Comparison of ENCODE assay signal across 8 mouse cellular contexts in the genomic region with DNA sequence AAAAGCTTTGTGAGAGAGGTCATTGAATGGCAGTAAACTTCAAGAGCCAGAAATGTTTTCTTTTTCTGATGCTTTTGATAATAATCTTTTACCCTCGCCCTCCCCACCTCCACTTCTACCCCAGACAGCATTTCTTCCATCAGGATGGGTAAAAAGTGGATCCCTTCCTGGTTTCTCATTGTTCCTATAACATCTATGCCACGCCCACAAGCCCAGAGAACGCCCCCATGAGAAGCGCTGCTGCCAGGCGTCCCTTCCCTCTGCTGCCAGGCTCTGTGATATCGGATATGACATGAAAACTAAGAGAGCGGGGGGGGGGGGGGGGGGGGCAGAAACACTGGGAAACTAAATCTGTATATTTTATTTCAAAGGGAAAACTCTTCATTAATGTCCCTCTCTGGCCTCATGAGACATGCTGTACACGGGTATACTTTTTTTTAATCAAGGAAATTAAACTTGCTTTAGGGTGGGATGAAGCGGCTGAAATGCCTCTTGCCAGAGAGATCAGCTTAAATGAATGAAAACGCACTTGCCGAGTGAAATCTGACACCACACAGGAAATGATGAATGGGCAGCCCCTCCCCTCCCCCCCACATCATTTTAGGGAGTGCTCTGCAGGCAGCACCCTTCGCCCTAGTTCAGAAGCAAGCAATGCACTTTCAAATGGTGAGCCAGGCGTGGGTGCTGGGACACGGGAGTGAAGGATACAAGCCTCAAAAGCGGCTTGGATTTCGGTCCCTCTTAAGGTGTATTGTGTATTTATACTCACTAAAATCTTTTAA. TPM values are rescaled to one million over a fixed set of nuclear protein-coding genes. Genes with fewer than 3 reads are reported as not detected.
DNase-seq lines count a peak whose midpoint lies in the region; ATAC-seq lines count a peak whose summit lies in the region.

No protein-coding gene starts in this region.

- peak overlapping the region; percentile 49 for H3K27ac ChIP-seq in embryonic facial prominence, embryonic 11.5 days (replicated peaks; ENCODE audit: low read depth, low read length)
- 0 out of 2 replicates have a peak overlapping the region, but pooled peaks have one; percentile 0 for H3K27ac ChIP-seq in hindbrain, embryonic 14.5 days

- intact Hi-C loops in left cerebral cortex, postnatal 36 days (cut with DNase I), result no loop called here

- peaks cover 2% of the 10 kb centered on the region; the same call in 1 of the 2 replicates for H3K4me1 ChIP-seq in embryonic facial prominence, embryonic 11.5 days (ENCODE audit: control insufficient read depth, insufficient read depth, low read length)
- H3K4me1 ChIP-seq in hindbrain, embryonic 14.5 days (replicated peaks; ENCODE audit: control insufficient read depth, insufficient read depth, low read length), result peaks cover 13% of the 10 kb centered on the region

- peak; percentile 29 for ATAC-seq in embryonic facial prominence, embryonic 11.5 days (replicated peaks; ENCODE audit: insufficient number of reproducible peaks, low FRiP score, low TSS enrichment, low read depth)
- peak; percentile 83 for ATAC-seq in hindbrain, embryonic 14.5 days (ENCODE audit: low FRiP score)

- WGBS in embryonic facial prominence, embryonic 11.5 days, result 6% methylated on average over 15 of the region's 16 CpGs
- 4% methylated on average over 15 of the region's 16 CpGs for WGBS in hindbrain, embryonic 14.5 days

- no peaks in the 10 kb centered on the region for H3K27me3 ChIP-seq in embryonic facial prominence, embryonic 11.5 days (ENCODE audit: control insufficient read depth, insufficient read depth, low read length)
- no peaks in the 10 kb centered on the region for H3K27me3 ChIP-seq in hindbrain, embryonic 14.5 days (ENCODE audit: control insufficient read depth, insufficient read depth, low read length)

- peak overlapping the region; percentile 28; the same call in 1 of the 2 replicates for H3K9ac ChIP-seq in embryonic facial prominence, embryonic 11.5 days (replicated peaks; ENCODE audit: low read length)
- H3K9ac ChIP-seq in hindbrain, embryonic 14.5 days, result 0 out of 2 replicates have a peak overlapping the region, but pooled peaks have one; percentile 2

- 0 out of 2 replicates have a peak overlapping the region, but pooled peaks have one; percentile 10 for H3K4me3 ChIP-seq in embryonic facial prominence, embryonic 11.5 days (ENCODE audit: low read depth, low read length)
- peak overlapping the region; percentile 14 for H3K4me3 ChIP-seq in hindbrain, embryonic 14.5 days (replicated peaks; ENCODE audit: low read length)

- no peaks in the 10 kb centered on the region for H3K36me3 ChIP-seq in embryonic facial prominence, embryonic 11.5 days (replicated peaks; ENCODE audit: control insufficient read depth, insufficient read depth, low read depth, low read length)
- H3K36me3 ChIP-seq in hindbrain, embryonic 14.5 days (replicated peaks; ENCODE audit: control insufficient read depth, insufficient read depth), result no peaks in the 10 kb centered on the region

- peak overlapping the region; percentile 22 for H3K4me2 ChIP-seq in embryonic facial prominence, embryonic 11.5 days (ENCODE audit: low read depth, low read length)
- H3K4me2 ChIP-seq in hindbrain, embryonic 14.5 days (replicated peaks), result peak overlapping the region; percentile 50

- peak; percentile 17 for DNase-seq in thymus, postnatal 4 days
- DNase-seq in thymus, postnatal 14 days, result no peak
- peak; percentile 85 for DNase-seq in embryonic facial prominence, embryonic 11.5 days (ENCODE audit: low spot score)
- DNase-seq in hindbrain, embryonic 14.5 days (ENCODE audit: low spot score), result peak; percentile 73
- peak; percentile 54 for DNase-seq in lung, postnatal 10 days
- peak; percentile 28 for DNase-seq in yolk sac, embryonic 10.5 days (ENCODE audit: low spot score)
- DNase-seq in layer of hippocampus, postnatal 25 days (ENCODE audit: extremely low spot score in 1 of 2, low spot score in 1 of 2), result no peak
- DNase-seq in left cerebral cortex, postnatal 36 days (ENCODE audit: low spot score in 2 of 2), result no peak

- no peaks in the 10 kb centered on the region for H3K9me3 ChIP-seq in embryonic facial prominence, embryonic 11.5 days (replicated peaks; ENCODE audit: control insufficient read depth, low read length)
- H3K9me3 ChIP-seq in hindbrain, embryonic 14.5 days (ENCODE audit: control insufficient read depth, low read length), result no peaks in the 10 kb centered on the region

RNA-seq across cellular contexts. Expression of a gene that starts 22.8 kb away (rescaled TPM):
- 38.6 and 41.5 TPM in 2 replicates for polyA plus RNA-seq in embryonic facial prominence, embryonic 11.5 days (2014; fragmentation: Nextera tagmentation; extraction: Ambion mirVana)
- 2.3 and 2.5 TPM in 2 replicates for polyA plus RNA-seq in hindbrain, embryonic 14.5 days (2014; fragmentation: Nextera tagmentation; extraction: Ambion mirVana)
- 1 to 10 TPM in 1 of 2 experiments, under 1 TPM in 1; 0.87 to 1.3 TPM for total RNA-seq in layer of hippocampus, postnatal 25 days (2021)
- total RNA-seq in left cerebral cortex, postnatal 36 days (2021), result 1 to 10 TPM in 1 of 2 experiments, under 1 TPM in 1; 0.95 to 1.4 TPM

Comparison
In these comparisons a context has a peak if more than half of its experiments do, and no peak if none do; other contexts are left out.
1. DNase-seq: peak in thymus, postnatal 4 days (single experiment), embryonic facial prominence, embryonic 11.5 days (single experiment), hindbrain, embryonic 14.5 days (single experiment), lung, postnatal 10 days (single experiment) and yolk sac, embryonic 10.5 days (single experiment); none in thymus, postnatal 14 days (single experiment), layer of hippocampus, postnatal 25 days (0 of 2) and left cerebral cortex, postnatal 36 days (0 of 2).